Mouse (Mus musculus) liver, embryonic 14.5 days (tissue): ENCODE measurements around the gene Grik5.

Source experiments
- CTCF ChIP-seq: IDR thresholded peaks from 2 replicates; pipeline ENCODE4 v1.5.1; 2016; ENCODE audit warnings: antibody characterized with exemption, low read depth, control low read depth
- EP300 ChIP-seq: IDR thresholded peaks from 2 replicates; pipeline ENCODE4 v1.6.1; 2016; ENCODE audit warnings: antibody characterized with exemption, low read depth

GRCm38 (mm10) chr7:25098169-25098568 is 26.0 kb upstream of the Grik5 start:
- no peak for TF ChIP-seq CTCF
- TF ChIP-seq EP300, result no peak
